Mouse (Mus musculus) heart, adult 2 months (tissue): ENCODE data around the gene Slc1a5. TPM values are rescaled to one million over a fixed set of nuclear protein-coding genes. Genes with fewer than 3 reads are reported as not detected.
A peak's percentile ranks its signal among the peaks of the same experiment; 100 is the strongest.

Experiments
- DNase-seq, 2 experiments: peaks; one replicate each; pipeline ENCODE4 v3.0.0; 2021
- H3K27ac ChIP-seq: fragments of 200-600 bp; 2 replicates; pipeline ENCODE4 v1.8.1; 2022
- H3K27me3 ChIP-seq: fragments of 200-500 bp; 2 replicates; pipeline ENCODE4 v1.6.1; 2012; ENCODE audit warnings: mild to moderate bottlenecking, low read length, inconsistent platforms, mixed read lengths; ENCODE audit not compliant: control insufficient read depth, insufficient read depth
- H3K36me3 ChIP-seq: fragments of 200-500 bp; 2 replicates; pipeline ENCODE4 v1.6.1; 2012; ENCODE audit warnings: low read length, inconsistent platforms; ENCODE audit not compliant: control insufficient read depth, insufficient read depth
- H3K4me1 ChIP-seq: fragments of 200-500 bp; 2 replicates; pipeline ENCODE4 v1.6.1; 2011; ENCODE audit warnings: low read length; ENCODE audit not compliant: control insufficient read depth, insufficient read depth
- H3K4me3 ChIP-seq: fragments of 200-600 bp; 2 replicates; pipeline ENCODE4 v1.8.1; 2022
- H3K79me2 ChIP-seq: fragments of 200-500 bp; replicated peaks from 2 replicates; pipeline ENCODE4 v1.6.1; 2012; ENCODE audit warnings: mild to moderate bottlenecking, inconsistent platforms, low read length, moderate library complexity, mixed read lengths; ENCODE audit not compliant: control insufficient read depth, insufficient read depth
- H3K9ac ChIP-seq: fragments of 200-500 bp; 2 replicates; pipeline ENCODE4 v1.6.1; 2012; ENCODE audit warnings: low read depth, mild to moderate bottlenecking, control low read depth, inconsistent platforms, low read length, mixed read lengths
- CTCF ChIP-seq: fragments of 200-600 bp; IDR thresholded peaks from 2 replicates; pipeline ENCODE4 v1.8.1; 2022; ENCODE audit warnings: antibody characterized with exemption, mild to moderate bottlenecking, moderate library complexity
- EP300 ChIP-seq: fragments of 200-500 bp; IDR thresholded peaks from 2 replicates; pipeline ENCODE4 v1.6.1; 2011; ENCODE audit warnings: low read depth, low read length, control low read depth; ENCODE audit not compliant: insufficient read depth
- POLR2A ChIP-seq: fragments of 200-500 bp; IDR thresholded peaks from 2 replicates; pipeline ENCODE4 v1.6.1; 2011; ENCODE audit warnings: mild to moderate bottlenecking, low read depth, low read length, control low read depth; ENCODE audit not compliant: insufficient read depth
- WGBS: fragments of 180-500 bp; shearing (Covaris S2); methylation state at CpG from one replicate; pipeline ENCODE4 v1.1.7; 2018; 5-methylcytosine and 5-hydroxymethylcytosine counted together
- intact Hi-C: fragments of 180-260 bp; cut with DNase I; formaldehyde crosslinking; loops from one replicate; pipeline ENCODE4 v1.15.1; 2025
- polyA plus RNA-seq: library from polyadenylated mRNA; depleted of rRNA; stranded (reverse); fragments of >200 nt; gene quantifications from 2 replicates; pipeline ENCODE4 v1.2.3, GENCODE M21; 2012
- total RNA-seq, 2 experiments: library from RNA; stranded (reverse); gene quantifications; 2 replicates each; pipeline ENCODE4 v1.2.3; 2021

Slc1a5 gene
- total and polyA plus RNA-seq, 3 experiments: 20.9 to 57.0 (median 26.1) TPM

DNA sequence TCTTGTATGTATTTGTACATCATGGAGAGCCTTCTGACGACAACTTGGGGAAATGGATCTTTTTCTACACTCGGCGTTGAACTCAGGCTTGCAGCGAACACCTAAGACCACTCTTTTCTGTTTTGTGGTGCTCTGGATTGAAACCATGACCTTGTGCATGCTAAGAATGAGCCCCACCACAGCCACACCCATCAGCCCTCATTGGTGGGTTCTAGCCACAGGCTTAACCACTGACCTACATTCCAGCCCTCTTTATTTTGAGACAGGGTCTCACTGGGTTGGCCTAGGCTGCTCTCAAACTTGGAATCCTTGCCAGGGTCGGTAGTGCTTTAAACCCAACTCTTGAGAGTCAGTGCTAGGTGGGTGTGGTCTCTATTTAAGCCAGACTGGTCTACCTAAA is 13.7 kb downstream of the Slc1a5 start:
- no peak overlapping the region for H3K9ac ChIP-seq
- DNase-seq: no peak
- H3K27me3 ChIP-seq: no peaks in the 10 kb centered on the region
- TF ChIP-seq CTCF (no peak), EP300 (no peak), POLR2A (no peak)
- H3K27ac ChIP-seq: no peak overlapping the region
- H3K79me2 ChIP-seq: no peaks in the 10 kb centered on the region
- 87% methylated on average over 5 of the region's 5 CpGs for WGBS
- H3K4me3 ChIP-seq: no peak overlapping the region
- intact Hi-C loops: no loop called here
- H3K4me1 ChIP-seq: no peaks in the 10 kb centered on the region
- H3K36me3 ChIP-seq: no peaks in the 10 kb centered on the region

DNA sequence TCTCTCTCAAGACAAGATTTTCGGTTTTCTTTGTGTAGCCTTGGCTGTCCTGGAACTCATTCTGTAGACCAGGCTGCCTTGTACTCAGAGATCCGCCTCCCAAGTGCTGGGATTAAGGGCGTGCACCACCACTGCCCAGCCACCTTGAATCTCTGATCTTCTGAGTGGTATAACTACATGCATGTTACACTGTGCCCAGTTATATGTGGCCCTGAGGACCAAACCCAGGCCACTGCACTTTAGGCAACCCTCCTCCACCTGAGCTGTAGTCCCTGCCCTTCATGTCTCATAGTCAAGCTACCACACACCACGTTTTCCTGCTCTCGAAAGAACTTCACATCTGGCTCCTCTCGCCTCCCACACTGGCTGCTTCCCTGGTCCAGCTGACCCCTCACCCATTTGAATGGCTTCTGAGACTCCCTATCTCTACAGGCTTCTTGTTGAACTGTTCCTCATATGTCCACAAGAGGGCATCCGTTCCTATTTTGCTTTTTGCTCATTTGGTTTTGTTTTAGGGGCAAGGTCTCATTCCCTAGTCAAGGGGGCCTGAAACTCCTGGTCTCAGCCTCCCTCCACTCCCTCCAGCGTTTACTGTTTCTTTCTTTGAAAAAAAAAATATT is 23.4 kb downstream of the Slc1a5 start:
- Histone ChIP-seq H3K4me1 (peaks cover 1% of the 10 kb centered on the region), H3K4me3 (no peak overlapping the region), H3K79me2 (no peaks in the 10 kb centered on the region), H3K36me3 (no peaks in the 10 kb centered on the region), H3K9ac (no peak overlapping the region), H3K27me3 (no peaks in the 10 kb centered on the region), H3K27ac (no peak overlapping the region)
- intact Hi-C loops: loop anchor here (1.0 kb wide), 1 partner anchor 58 kb away; no protein-coding TSS in a partner anchor
- DNase-seq: no peak
- no peak for TF ChIP-seq POLR2A
- TF ChIP-seq EP300: no peak
- peak; percentile 86 for TF ChIP-seq CTCF
- WGBS: 29% methylated on average over 8 of the region's 8 CpGs

DNA sequence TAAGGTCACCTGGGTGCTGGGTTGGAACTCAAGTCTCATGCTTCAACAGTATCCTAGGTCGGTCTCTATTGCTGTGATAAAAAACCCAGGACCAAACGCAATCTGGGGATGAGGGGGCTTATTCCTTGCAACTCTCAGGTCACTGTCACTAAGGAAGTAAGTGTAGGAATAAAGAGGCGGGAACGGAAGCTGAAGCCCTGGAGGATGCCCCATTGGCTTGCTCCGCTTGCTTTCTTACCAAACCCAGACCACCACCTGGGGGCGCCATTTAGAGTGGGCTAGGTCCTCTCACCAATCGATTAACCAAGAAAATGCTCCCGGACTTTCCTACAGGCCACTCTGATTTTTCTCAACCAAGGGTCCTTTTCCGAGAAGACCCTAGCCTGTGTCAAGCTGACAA is 26.8 kb downstream of the Slc1a5 start:
- no peaks in the 10 kb centered on the region for H3K27me3 ChIP-seq
- intact Hi-C loops: loop anchor here (2.0 kb wide), 1 partner anchor 179 kb away; no protein-coding TSS in a partner anchor
- WGBS: 87% methylated on average over 9 of the region's 9 CpGs

DNA sequence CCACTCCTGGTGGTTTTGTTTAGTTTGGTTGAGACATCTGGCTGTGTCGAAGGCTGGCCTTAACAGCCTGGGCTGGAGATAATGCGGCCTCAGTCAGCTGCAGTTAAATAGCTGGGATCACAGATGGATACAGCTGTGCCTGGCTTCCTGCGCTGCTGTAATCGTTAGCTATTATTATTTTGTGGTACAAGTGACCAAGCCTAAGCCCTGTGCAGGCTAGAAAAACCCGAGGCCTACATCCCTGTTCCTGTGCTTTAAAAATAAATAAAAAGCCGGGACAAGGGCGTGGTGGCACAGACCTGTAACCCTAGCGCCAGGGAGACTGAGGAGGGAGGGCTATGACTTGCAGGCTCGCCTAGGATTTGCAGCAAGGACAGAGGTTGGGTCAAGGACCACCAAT is 27.5 kb downstream of the Slc1a5 start:
- no peak for DNase-seq
- Histone ChIP-seq H3K27me3 (no peaks in the 10 kb centered on the region), H3K4me1 (peaks cover 3% of the 10 kb centered on the region), H3K27ac (no peak overlapping the region), H3K9ac (no peak overlapping the region), H3K79me2 (no peaks in the 10 kb centered on the region), H3K36me3 (no peaks in the 10 kb centered on the region), H3K4me3 (no peak overlapping the region)
- no peak for TF ChIP-seq EP300
- TF ChIP-seq CTCF: no peak
- no peak for TF ChIP-seq POLR2A
- WGBS: 75% methylated on average over 9 of the region's 9 CpGs
- intact Hi-C loops: loop anchor here (1.0 to 2.0 kb wide), 2 partner anchors 62 to 180 kb away; no protein-coding TSS in a partner anchor

More for the DNA sequence above, 26.8 kb downstream of the Slc1a5 start:
- H3K36me3 ChIP-seq: no peaks in the 10 kb centered on the region
- TF ChIP-seq EP300 (no peak), CTCF (peak; percentile 53)
- H3K9ac ChIP-seq: no peak overlapping the region
- no peak for DNase-seq
- no peaks in the 10 kb centered on the region for H3K79me2 ChIP-seq
- peaks cover 3% of the 10 kb centered on the region for H3K4me1 ChIP-seq
- no peak overlapping the region for H3K27ac ChIP-seq
- H3K4me3 ChIP-seq: no peak overlapping the region

DNA sequence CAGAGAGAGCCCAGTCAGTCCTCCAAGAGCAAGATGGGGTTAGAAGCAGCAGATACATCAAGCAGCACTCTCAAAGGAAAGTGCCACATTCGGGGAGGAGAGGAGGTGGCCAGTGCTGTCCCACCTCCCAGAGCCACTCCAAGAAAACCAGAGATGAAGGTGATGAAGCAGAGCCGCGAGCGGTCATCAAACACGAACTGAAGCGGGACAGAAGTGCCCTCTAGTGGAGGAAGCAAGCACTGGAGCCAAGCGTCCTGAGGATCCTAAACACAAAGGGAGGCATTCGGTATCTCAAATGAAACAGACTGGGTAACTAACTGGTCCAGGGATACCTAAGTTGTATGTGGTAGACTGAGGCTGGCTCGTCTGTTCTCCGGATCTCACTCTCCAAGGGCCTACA is 28.6 kb downstream of the Slc1a5 start:
- TF ChIP-seq EP300: peak; percentile 86
- TF ChIP-seq POLR2A: no peak
- peak; percentile 99; the same call in 1 of the 2 replicates for TF ChIP-seq CTCF
- Histone ChIP-seq H3K27ac (no peak overlapping the region), H3K4me3 (no peak overlapping the region), H3K27me3 (no peaks in the 10 kb centered on the region), H3K9ac (no peak overlapping the region), H3K4me1 (0 out of 2 replicates have a peak, but pooled peaks cover 1% of the 10 kb centered on the region), H3K79me2 (no peaks in the 10 kb centered on the region), H3K36me3 (no peaks in the 10 kb centered on the region)
- intact Hi-C loops: loop anchor here (1.0 to 5.0 kb wide), 3 partner anchors 43 to 181 kb away; no protein-coding TSS in a partner anchor
- 26% methylated on average over 10 of the region's 10 CpGs for WGBS
- peak; percentile 65 to 77 for DNase-seq

DNA sequence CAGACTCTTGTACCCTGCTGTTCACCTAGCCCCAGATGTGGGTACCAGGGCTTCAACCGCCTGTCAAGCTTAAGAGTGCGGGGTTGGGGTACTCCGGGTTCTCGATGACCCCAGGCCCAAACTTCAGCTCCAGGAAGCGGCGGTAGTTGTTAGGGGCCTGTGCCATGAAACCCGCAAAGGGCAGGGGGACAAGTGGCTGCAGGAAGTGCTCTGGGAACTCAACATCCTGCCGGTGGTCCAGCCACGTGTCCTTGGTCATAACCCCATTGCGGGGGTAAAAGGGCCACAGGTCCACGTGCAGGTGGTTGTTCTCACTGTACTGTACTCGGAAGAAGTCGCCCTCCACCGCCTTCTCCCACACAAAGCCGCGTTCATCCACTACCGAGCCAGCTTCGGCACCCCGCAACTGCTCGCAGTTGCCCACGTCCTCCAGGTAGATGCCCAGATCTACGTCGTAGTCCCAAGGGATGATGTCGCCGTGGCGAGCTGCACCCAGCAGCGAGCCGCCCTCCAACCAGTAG is 29.3 kb downstream of the Slc1a5 start:
- H3K9ac ChIP-seq: no peak overlapping the region
- no peaks in the 10 kb centered on the region for H3K27me3 ChIP-seq
- H3K4me1 ChIP-seq: 0 out of 2 replicates have a peak, but pooled peaks cover 1% of the 10 kb centered on the region
- no peak for TF ChIP-seq EP300
- no peak for TF ChIP-seq CTCF
- TF ChIP-seq POLR2A: no peak
- H3K27ac ChIP-seq: no peak overlapping the region
- no peaks in the 10 kb centered on the region for H3K79me2 ChIP-seq
- no peaks in the 10 kb centered on the region for H3K36me3 ChIP-seq
- intact Hi-C loops: loop anchor here (5.0 kb wide), 1 partner anchor 42 kb away; no protein-coding TSS in a partner anchor
- WGBS: 87% methylated on average over 28 of the region's 28 CpGs
- DNase-seq: no peak
- H3K4me3 ChIP-seq: no peak overlapping the region
